Mouse (Mus musculus) WW6 (cell line): ENCODE results near the gene Gzmm.
"Not testable (repeated sequence)": the region's sequence is repeated elsewhere in the genome, so short reads cannot be mapped to it uniquely, and the experiment has no call there.

ENCODE experiments used
- DNase-seq: peaks from one replicate; pipeline ENCODE4 v3.0.0-alpha.2; 2013; ENCODE audit warnings: low read depth, low spot score

Gzmm gene

GRCm38 (mm10) chr10:79701443-79702129 is 12.8 kb downstream of the Gzmm start:
- no peak for DNase-seq

DNA sequence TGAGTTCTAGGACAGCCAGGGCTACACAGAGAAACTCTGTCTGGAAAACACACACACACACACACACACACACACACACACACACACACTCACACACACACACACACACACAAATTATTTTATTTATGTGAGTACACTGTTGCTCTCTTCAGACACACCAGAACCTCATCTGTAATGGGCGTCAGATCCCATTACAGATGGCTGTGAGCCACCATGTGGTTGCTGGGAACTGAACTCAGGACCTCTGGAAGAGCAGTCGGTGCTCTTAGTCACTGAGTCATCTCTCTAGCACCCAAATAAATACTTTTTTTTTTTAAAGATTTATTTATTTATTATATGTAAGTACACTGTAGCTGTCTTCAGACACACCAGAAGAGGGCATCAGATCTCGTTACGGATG is 14.2 kb downstream of the Gzmm start:
- not testable (repeated sequence) for DNase-seq

DNA sequence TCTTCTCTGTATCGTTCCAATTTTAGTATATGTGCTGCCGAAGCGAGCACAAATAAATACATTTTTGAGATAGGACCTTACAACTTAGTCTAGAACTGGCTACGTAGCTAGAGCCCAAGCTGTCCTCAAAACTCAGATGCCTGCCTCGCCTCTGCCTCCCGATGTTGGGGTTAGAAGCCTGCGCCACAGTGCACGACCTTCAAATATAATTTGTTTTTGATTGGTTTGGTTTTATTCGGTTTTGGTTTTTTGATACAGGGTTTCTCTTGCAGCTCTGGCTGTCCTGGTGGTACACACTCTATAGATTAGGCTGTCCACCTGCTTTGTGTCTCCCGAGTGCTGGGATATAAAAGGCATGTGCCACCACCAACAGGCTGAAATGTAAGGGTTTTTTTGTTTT is 14.7 kb downstream of the Gzmm start:
- no peak for DNase-seq

DNA sequence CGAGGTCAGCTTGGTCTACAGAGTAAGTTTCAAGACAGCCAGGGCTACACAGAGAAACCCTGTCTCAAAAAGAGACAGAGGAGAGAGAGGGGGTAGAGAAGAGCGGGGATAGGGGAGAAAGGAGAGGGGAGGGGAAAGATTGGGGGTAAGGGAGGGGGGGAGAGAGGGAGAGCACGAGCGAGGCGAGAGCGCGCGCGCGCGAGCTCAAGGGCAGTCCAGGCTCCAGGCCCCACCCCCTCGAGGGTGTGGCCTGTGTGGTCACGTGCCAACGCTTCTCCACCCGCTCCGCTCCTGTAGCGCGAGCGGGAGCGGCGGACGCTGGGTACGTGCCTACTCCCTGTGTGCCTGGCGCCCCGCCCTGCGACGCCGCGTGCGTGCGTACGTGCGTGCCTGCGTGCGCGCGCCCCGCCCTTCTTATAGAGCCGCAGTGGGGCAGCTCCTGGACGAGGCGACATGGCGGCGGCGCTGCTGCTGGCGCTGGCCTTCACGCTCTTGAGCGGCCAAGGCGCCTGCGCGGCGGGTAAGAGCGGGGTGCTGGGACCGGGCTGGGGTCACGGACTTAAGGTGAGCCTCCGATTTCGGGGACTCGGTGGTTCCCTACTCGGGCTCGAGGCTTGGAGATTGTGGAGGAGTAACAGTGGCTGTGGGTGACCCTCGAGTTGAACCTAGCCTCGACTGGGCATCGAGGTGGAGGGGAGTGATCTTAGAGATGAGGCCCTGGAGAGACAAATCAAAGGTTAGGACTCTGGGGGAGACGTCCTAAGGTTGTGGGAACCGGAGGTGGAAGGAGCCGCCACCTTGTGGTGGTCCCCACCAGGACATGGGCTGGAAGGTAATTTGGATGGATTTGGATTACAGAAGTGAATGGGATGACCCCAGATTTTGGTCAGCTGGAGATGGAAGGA is 15.5 kb downstream of the Gzmm start, which contains the start of gene Bsg:
TSS of gene Bsg (plus strand) at position 427 of the 905 bp plus-strand sequence.
- peak; percentile 99 for DNase-seq

GRCm38 (mm10) chr10:79704970-79705360 is 16.1 kb downstream of the Gzmm start:
- no peak for DNase-seq

GRCm38 (mm10) chr10:79705951-79706350 is 17.1 kb downstream of the Gzmm start:
- DNase-seq, result no peak

DNA sequence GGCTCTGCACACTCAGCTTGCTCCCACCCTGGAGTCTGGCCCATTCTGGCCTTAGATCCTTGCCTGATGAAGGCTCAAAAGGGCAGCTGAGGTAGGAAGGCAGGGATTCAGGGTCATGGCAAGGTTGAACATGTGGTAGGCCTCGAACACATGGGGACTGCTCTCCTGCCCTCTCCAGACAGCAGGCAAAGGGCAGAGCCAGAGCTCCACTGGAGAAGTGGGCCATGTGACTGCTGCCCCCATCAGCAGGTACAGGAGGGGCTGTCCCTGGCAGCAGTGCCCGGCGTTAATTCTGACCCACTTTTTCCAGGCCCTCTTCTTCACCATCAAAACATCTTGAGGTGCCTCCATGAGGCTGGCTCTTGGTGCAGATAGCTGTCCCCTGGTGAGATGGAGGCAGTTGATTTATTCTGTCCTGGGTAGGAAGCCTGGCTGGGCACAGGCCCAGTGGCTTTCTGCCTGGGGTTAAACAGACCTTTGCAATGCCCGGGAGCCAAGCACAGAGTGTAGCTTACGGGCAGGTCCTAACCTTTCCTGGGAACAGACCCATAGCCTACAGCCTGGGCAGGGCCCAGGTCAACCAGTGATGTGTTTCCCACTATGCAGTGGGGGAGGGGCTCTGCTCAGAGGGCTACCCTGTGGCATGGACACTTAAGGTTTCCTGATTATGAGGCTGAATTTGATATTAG is 17.7 kb downstream of the Gzmm start:
- DNase-seq, result no peak

- no peak for DNase-seq
Observed at GRCm38 (mm10) chr10:79707162-79707561, 18.3 kb downstream of the Gzmm start.

DNA sequence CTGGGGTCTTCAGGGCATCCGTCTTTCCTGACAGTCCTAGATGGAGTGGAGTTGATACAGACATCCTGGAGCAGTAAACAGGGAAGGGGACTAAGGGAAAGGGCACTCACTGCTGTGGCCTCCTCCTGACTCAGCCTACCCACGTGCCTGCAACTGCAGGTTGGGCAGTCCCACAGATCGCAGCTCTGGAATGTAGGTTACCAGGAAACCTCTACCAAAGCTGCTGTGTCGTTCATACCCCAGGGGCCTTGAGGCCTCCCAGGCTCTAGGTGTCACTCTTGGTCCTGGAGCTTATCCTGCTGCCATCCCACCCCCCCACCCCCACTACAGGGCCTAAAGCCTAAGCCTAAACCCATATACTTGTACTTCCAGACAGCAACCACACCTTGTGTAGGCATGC is 18.9 kb downstream of the Gzmm start:
- no peak for DNase-seq

- no peak for DNase-seq
Observed at GRCm38 (mm10) chr10:79708668-79709067, 19.8 kb downstream of the Gzmm start.

DNA sequence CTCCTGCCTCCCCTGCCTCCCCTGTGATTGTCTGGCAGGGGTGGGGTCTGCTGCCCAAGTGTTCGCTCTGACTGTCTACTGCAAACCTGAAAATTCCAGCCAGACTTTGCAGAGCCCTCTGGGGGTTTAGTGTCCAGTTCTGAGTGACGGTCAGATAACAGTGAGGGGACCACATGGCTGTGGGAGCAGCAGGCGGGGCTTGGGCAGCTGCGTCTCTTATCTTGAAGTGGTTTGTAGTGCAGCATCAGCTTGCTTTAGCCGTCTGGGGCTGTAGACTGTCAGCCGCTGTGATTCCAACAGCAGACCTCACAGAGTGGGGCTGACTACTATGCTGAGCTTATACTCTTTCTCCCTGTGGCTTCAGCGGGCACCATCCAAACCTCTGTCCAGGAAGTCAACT is 20.5 kb downstream of the Gzmm start:
- DNase-seq, result no peak

DNA sequence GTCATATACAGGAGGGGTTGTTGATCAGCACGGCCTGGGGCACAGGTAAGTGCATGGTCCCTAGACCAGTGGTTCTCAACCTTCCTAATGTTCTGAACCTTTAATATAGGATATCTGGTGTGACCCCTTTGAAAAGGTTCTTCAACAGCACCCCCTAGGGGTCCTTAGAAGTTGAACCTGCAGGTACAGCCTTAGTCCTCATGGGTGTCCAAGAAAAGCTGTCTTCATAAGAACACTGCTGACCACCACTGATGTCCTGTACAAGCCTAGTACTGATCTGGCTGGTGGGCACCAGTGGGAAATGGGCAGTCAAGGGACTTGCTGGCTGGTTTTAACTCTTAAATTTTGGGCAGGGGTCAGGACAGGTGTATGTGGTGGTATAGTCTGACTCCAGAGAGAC is 23.2 kb downstream of the Gzmm start:
- no peak for DNase-seq

GRCm38 (mm10) chr10:79712499-79713126 is 23.8 kb downstream of the Gzmm start:
- peak; percentile 58 for DNase-seq

DNA sequence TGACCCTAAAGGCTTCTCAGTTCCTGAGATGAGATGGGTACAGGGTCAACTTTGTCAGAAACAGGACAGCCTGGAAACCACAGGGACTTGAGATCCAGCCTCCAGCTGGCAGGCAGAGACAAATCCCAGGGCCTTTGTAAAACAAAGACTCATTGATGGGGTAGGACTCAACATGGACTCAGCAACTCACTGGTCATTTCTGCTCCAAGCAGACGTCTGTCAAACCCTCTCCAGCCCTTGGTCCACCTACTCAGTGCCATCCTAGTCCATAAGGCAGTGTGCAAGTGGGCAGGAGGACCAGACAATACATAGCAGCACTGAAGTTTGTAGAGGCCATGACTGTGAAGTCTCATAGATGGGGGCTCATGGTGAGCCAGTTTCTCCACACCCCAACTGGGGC is 24.3 kb downstream of the Gzmm start:
- DNase-seq, result no peak

DNA sequence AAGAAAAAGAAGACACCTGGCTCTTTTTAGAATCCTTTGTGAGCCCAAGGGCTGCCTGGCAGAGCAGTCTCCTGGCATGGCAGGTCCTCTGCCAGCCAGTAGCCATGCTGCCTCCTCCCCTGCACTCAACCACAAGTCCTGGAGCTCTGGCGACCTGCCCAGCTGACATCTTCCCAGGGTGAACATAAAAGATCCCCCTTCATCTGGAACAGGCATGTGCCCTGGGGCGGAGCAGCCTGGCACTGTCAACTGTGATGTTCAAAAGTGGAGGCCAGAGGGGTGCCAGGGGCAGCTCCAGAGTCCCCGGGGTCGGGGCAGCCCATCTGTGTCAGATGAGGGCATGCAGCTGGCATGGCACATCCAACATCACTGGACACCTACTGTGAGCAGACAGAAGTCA is 26.2 kb downstream of the Gzmm start:
- no peak for DNase-seq

DNA sequence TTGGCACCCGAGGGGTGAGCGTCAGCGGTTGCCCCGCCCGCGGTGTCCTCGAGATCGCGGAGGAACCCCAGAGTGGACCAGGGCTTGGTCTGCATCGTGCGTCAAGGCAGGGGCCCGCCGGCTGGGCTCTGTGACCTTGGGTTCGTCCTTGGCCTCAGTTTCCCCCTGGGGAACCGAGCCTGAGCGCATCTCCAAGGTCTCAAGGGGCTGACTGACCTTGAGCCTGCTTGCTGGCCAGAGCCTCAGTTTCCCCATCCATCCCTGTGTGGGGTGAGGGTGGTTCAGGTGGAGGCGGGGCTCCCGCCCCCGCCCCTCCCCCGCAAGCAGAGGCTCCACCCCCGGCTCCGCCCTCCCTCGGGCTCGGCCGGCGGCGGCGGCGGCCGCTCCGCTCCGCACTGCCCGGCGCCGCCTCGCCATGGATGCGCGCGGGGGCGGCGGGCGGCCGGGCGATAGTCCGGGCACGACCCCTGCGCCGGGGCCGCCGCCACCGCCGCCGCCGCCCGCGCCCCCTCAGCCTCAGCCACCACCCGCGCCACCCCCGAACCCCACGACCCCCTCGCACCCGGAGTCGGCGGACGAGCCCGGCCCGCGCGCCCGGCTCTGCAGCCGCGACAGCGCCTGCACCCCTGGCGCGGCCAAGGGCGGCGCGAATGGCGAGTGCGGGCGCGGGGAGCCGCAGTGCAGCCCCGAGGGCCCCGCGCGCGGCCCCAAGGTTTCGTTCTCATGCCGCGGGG is 27.6 kb downstream of the Gzmm start, which contains the start of gene Hcn2:
TSS of gene Hcn2 (plus strand) at position 381 of the 734 bp plus-strand sequence.
- no peak for DNase-seq

GRCm38 (mm10) chr10:79716988-79717355 is 28.2 kb downstream of the Gzmm start:
- no peak for DNase-seq

DNA sequence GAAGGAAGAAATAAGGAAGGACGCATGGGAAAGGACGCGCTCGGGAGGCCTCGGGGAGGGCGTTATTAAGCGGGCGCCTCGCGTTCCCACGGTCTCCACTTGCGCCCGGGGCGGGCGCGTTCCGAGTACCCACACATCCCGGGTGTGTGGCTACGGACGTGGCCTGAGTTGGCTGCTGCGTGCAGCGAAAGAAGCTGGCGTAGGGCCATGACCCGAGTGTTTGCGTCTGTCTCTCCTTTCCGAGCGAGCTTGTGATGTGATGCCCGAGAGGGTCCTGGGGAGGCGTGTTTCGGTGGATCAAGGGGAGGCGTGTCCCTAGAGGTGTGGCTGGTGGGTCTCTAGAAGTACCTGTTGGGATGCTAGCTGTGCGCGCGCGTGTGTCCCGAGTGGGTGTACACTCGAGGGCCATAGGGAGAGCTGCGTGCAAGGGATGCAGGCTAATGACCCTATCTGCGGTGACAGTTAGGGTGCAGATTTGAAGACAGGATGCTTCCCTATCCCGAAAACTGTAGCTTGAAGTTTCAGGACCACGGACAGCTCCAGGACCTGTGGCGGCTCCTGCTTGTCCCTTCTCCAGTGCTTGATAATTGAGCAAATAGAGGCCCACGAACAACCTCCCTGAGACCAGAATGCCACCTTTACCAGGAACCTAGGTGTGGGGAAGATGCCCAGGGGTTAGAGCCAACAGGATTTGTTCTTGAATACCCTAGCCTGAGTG is 29.0 kb downstream of the Gzmm start:
- DNase-seq, result no peak

- DNase-seq, result no peak
Observed at GRCm38 (mm10) chr10:79721089-79721488, 32.3 kb downstream of the Gzmm start.

DNA sequence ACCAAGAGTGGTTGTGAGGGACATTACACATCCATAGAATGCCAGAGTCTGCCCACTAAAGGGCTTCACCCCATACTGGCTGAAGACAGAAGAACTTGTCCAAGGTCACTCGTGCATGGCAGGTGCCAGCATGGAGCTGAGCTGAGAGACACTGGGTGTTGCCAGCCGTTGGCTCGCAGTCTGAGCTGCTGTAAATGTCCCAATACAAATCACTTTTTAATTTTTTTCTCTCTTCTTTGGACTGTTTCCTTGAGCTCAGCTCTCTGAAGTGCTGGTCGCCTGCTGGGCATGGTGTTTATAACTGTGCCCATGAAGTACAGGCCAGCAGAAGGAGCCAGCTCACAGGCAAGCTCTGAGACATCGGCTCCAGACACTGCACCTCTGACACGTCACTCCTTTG is 34.2 kb downstream of the Gzmm start:
- DNase-seq, result no peak
